Mouse (Mus musculus) CH12.LX (cell line): ENCODE results near the gene Gmds. TPM values are rescaled to one million over a fixed set of nuclear protein-coding genes. Genes with fewer than 3 reads are reported as not detected.

Experiments
- DNase-seq: peaks from one replicate; pipeline ENCODE4 v3.0.0-alpha.2; 2013; ENCODE audit errors: extremely low read depth
- H3K27ac ChIP-seq: 2 replicates; pipeline ENCODE4 v1.5.1; 2012; ENCODE audit warnings: low read depth, mild to moderate bottlenecking, control low read depth, moderate library complexity; ENCODE audit not compliant: insufficient read depth
- H3K27me3 ChIP-seq: replicated peaks from 2 replicates; pipeline ENCODE3; 2012; ENCODE audit warnings: inconsistent platforms
- H3K36me3 ChIP-seq, 2 experiments: replicated peaks in 1 of 2; 2 replicates each; pipeline versions ENCODE3 to v1.6.1; 2012; ENCODE audit warnings: inconsistent platforms in 1 of 2, low read length in 1 of 2, mild to moderate bottlenecking in 1 of 2, mixed read lengths in 1 of 2, moderate library complexity in 1 of 2; ENCODE audit not compliant: control insufficient read depth in 1 of 2, insufficient read depth in 1 of 2
- H3K4me1 ChIP-seq, 2 experiments: 2 replicates each; pipeline ENCODE4 v1.6.1; 2012; ENCODE audit warnings: inconsistent platforms in 1 of 2, moderate library complexity in 1 of 2; ENCODE audit not compliant: insufficient read depth in 2 of 2, control insufficient read depth in 1 of 2
- H3K4me2 ChIP-seq: 2 replicates; pipeline ENCODE4 v1.6.1; 2012; ENCODE audit warnings: low read depth, mild to moderate bottlenecking, control low read depth; ENCODE audit not compliant: poor library complexity, insufficient read depth, severe bottlenecking
- H3K4me3 ChIP-seq, 3 experiments: fragments of 150-350 bp in 1 of 3; sonication (generic) in 1 of 3; replicated peaks in 1 of 3; 2 replicates each; pipeline versions ENCODE3 to v1.5.1; 2011 to 2012; ENCODE audit warnings: low read depth in 2 of 3, low read length in 2 of 3, mild to moderate bottlenecking in 2 of 3, moderate library complexity in 2 of 3, control low read depth in 1 of 3, improper control_type of control experiment in 1 of 3, inconsistent platforms in 1 of 3, mixed read lengths in 1 of 3; ENCODE audit not compliant: poor library complexity in 1 of 3
- H3K79me2 ChIP-seq: replicated peaks from 2 replicates; pipeline ENCODE4 v1.6.1; 2012; ENCODE audit warnings: mild to moderate bottlenecking, moderate library complexity; ENCODE audit not compliant: control insufficient read depth, poor library complexity, insufficient read depth, severe bottlenecking; ENCODE audit errors: extremely low read depth
- H3K9ac ChIP-seq: 2 replicates; pipeline ENCODE4 v1.6.1; 2012; ENCODE audit warnings: low read depth, mild to moderate bottlenecking, control low read depth, moderate library complexity; ENCODE audit not compliant: insufficient read depth
- H3K9me3 ChIP-seq: replicated peaks from 2 replicates; pipeline ENCODE3; 2012; ENCODE audit warnings: low read length, inconsistent platforms, mixed read lengths
- BHLHE40 ChIP-seq: IDR thresholded peaks from 2 replicates; pipeline ENCODE4 v1.6.1; 2011; ENCODE audit warnings: mild to moderate bottlenecking, low read depth, low read length, improper control_type of control experiment
- CTCF ChIP-seq, 2 experiments: IDR thresholded peaks in 1 of 2; conservative IDR thresholded peaks in 1 of 2; 2 replicates each; pipeline ENCODE4 v1.5.1; 2011 to 2012; ENCODE audit warnings: low read depth in 2 of 2, low read length in 2 of 2, improper control_type of control experiment in 1 of 2, inconsistent platforms in 1 of 2, mild to moderate bottlenecking in 1 of 2, moderate library complexity in 1 of 2
- EP300 ChIP-seq: IDR thresholded peaks from 2 replicates; pipeline ENCODE4 v1.6.1; 2011; ENCODE audit warnings: low read length, improper control_type of control experiment
- JUN ChIP-seq: IDR thresholded peaks from 2 replicates; pipeline ENCODE4 v1.6.1; 2011; ENCODE audit warnings: low read depth, mild to moderate bottlenecking, low read length, improper control_type of control experiment, moderate library complexity; ENCODE audit not compliant: insufficient read depth
- JUND ChIP-seq: conservative IDR thresholded peaks from 2 replicates; pipeline ENCODE4 v1.6.1; 2011; ENCODE audit warnings: low read depth, low read length, improper control_type of control experiment
- KAT2A ChIP-seq: IDR thresholded peaks from 2 replicates; pipeline ENCODE4 v1.6.1; 2012; ENCODE audit warnings: low read length, improper control_type of control experiment, inconsistent platforms; ENCODE audit not compliant: insufficient replicate concordance
- MAX ChIP-seq: IDR thresholded peaks from 2 replicates; pipeline ENCODE4 v1.6.1; 2011; ENCODE audit warnings: low read length, improper control_type of control experiment
- MAZ ChIP-seq: IDR thresholded peaks from 2 replicates; pipeline ENCODE4 v1.6.1; 2012; ENCODE audit warnings: low read depth, mild to moderate bottlenecking, inconsistent platforms, low read length, improper control_type of control experiment, moderate library complexity
- MXI1 ChIP-seq: IDR thresholded peaks from 2 replicates; pipeline ENCODE4 v1.6.1; 2011; ENCODE audit warnings: mild to moderate bottlenecking, low read depth, low read length, improper control_type of control experiment
- MYC ChIP-seq: IDR thresholded peaks from 2 replicates; pipeline ENCODE4 v1.6.1; 2011; ENCODE audit warnings: low read depth, mild to moderate bottlenecking, improper control_type of control experiment, low read length
- NELFE ChIP-seq: IDR thresholded peaks from 2 replicates; pipeline ENCODE4 v1.6.1; 2011; ENCODE audit warnings: low read depth, low read length, improper control_type of control experiment
- NRF1 ChIP-seq: IDR thresholded peaks from 2 replicates; pipeline ENCODE4 v1.6.1; 2014; ENCODE audit warnings: low read depth, mild to moderate bottlenecking, inconsistent platforms, low read length, improper control_type of control experiment, moderate library complexity
- POLR2AphosphoS2 ChIP-seq: IDR thresholded peaks from 2 replicates; pipeline ENCODE4 v1.6.1; 2011; ENCODE audit warnings: low read depth, low read length, improper control_type of control experiment
- RAD21 ChIP-seq: IDR thresholded peaks from 2 replicates; pipeline ENCODE4 v1.6.1; 2011; ENCODE audit warnings: low read depth, mild to moderate bottlenecking, low read length, improper control_type of control experiment, moderate library complexity
- TBP ChIP-seq: conservative IDR thresholded peaks from 2 replicates; pipeline ENCODE4 v1.6.1; 2011; ENCODE audit warnings: low read depth, low read length, improper control_type of control experiment
- UBTF ChIP-seq: IDR thresholded peaks from 2 replicates; pipeline ENCODE4 v1.6.1; 2012; ENCODE audit warnings: low read depth, mild to moderate bottlenecking, inconsistent platforms, low read length, improper control_type of control experiment, moderate library complexity
- USF1 ChIP-seq: IDR thresholded peaks from 2 replicates; pipeline ENCODE4 v1.6.1; 2014; ENCODE audit warnings: low read depth, mild to moderate bottlenecking, inconsistent platforms, low read length, improper control_type of control experiment
- ZC3H11A ChIP-seq: IDR thresholded peaks from 2 replicates; pipeline ENCODE4 v1.6.1; 2012; ENCODE audit warnings: low read depth, mild to moderate bottlenecking, inconsistent platforms, low read length, improper control_type of control experiment
- ZKSCAN1 ChIP-seq: IDR thresholded peaks from 2 replicates; pipeline ENCODE4 v1.6.1; 2012; ENCODE audit warnings: low read depth, inconsistent platforms, low read length, improper control_type of control experiment, borderline replicate concordance
- ZMIZ1 ChIP-seq: IDR thresholded peaks from 2 replicates; pipeline ENCODE4 v1.6.1; 2012; ENCODE audit warnings: low read depth, mild to moderate bottlenecking, inconsistent platforms, low read length, improper control_type of control experiment
- ZNF384 ChIP-seq: IDR thresholded peaks from 2 replicates; pipeline ENCODE4 v1.6.1; 2012; ENCODE audit warnings: low read depth, low read length, improper control_type of control experiment, inconsistent platforms
- dilution Hi-C: fragments of 300-500 bp; cut with MboI; formaldehyde crosslinking; loops from 2 replicates; pipeline ENCODE4 v1.14.3; 2020; ENCODE audit warnings: low sequenced_read_pairs; ENCODE audit not compliant: extremely low pct_unique_long_range_greater_than_20kb, extremely low pct_ligation_motif_present
- in situ Hi-C: fragments of 300-500 bp; cut with MboI; formaldehyde crosslinking; loops from 3 replicates; pipeline ENCODE4 v1.14.3; 2019; ENCODE audit warnings: low sequenced_read_pairs, low pct_ligation_motif_present, low pct_unique_long_range_greater_than_20kb, mixed read lengths
- polyA plus RNA-seq: library from polyadenylated mRNA; unstranded; fragments of >175 nt; gene quantifications from 2 replicates; pipeline ENCODE4 v1.2.1, GENCODE M21; 2012; ENCODE audit warnings: low read depth; ENCODE audit not compliant: insufficient read length
- total RNA-seq, 2 experiments: library from RNA; depleted of rRNA; stranded (reverse); fragments of 300-350 nt in 1 of 2; fragments of >200 nt in 1 of 2; gene quantifications; 2 replicates each; pipeline ENCODE4 v1.2.3; 2012 to 2014

Gene Gmds
- total and polyA plus RNA-seq, 3 experiments: 11.0 to 19.3 (median 15.1) TPM

GRCm38 (mm10) chr13:32034799-32035448, 303.6 kb downstream of the Gmds start:
- Histone ChIP-seq H3K9me3 (no peaks in the 10 kb centered on the region), H3K4me2 (no peak overlapping the region), H3K27me3 (no peaks in the 10 kb centered on the region), H3K4me1 (peaks cover 0 to 3% of the 10 kb centered on the region in 2 experiments; a peak in 1 of 4 replicates), H3K4me3 (no peak overlapping the region), H3K36me3 (no peaks in the 10 kb centered on the region), H3K79me2 (no peaks in the 10 kb centered on the region), H3K27ac (no peak overlapping the region), H3K9ac (no peak overlapping the region)
- in situ Hi-C loops (no loop called here), dilution Hi-C loops (no loop called here)
- DNase-seq: no peak
- TF ChIP-seq JUND: no peak

DNA sequence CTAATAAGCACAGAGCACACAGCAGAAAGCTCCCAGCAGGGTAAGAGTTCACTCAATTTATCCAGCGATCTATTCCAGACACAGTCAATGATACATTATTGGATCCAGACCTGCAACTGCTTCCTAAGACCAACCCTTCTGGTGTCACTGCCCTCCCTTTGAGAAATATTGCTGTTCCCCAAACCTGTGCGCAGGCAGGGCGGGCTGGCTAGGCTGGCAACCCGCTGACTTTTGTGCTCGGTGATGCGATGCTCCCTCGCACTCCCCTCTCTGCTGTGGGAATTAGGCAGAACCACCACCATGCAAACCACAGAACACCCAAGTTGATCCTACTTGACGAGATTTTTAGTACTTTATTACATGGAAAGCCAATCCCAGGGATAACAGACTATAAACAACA, 304.4 kb downstream of the Gmds start:
- H3K4me3 ChIP-seq: no peak overlapping the region
- peaks cover 0 to 10% of the 10 kb centered on the region in 2 experiments; a peak in 2 of 4 replicates for H3K4me1 ChIP-seq
- H3K79me2 ChIP-seq: no peaks in the 10 kb centered on the region
- no peak overlapping the region for H3K4me2 ChIP-seq
- no peak for DNase-seq
- dilution Hi-C loops (no loop called here), in situ Hi-C loops (no loop called here)
- TF ChIP-seq BHLHE40 (no peak), JUN (no peak), ZMIZ1 (no peak)
- H3K9me3 ChIP-seq: no peaks in the 10 kb centered on the region
- no peak overlapping the region for H3K9ac ChIP-seq
- no peak overlapping the region for H3K27ac ChIP-seq
- no peaks in the 10 kb centered on the region for H3K27me3 ChIP-seq
- no peaks in the 10 kb centered on the region for H3K36me3 ChIP-seq

DNA sequence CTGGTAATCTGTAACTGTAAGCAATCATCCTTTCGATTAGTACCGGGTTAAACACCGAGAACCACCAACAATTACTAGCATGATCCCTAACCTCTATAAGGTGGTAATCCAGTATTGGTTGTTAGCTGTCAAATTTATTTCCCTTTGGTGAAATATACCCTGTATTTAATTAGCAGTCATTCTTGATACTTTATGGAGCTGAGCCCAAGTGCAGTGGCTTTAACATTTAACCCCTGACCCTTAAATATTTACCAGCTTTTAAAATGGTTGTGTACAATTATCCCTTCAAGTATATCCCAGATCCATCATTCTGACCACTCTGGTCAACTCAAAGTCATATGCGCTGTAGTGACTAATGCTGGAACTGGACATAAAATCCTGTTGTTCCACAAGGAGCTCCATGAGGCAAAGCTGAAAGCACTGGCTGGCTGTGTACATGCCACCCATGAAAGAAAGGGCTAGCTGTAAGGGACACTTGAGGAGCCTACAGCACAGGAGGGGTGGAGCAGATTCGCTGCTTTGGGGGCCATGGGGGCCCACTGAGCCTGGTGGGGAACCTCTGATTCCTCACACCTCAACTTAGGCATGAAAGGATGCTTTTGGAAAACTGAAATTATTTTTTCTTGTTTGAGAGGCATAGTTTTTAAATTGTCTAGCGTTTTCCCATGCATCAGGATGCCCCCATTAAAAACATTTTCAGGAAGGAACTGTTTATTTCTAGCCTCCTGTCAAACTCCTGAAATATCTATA, 312.1 kb downstream of the Gmds start:
- no peak for DNase-seq
- Histone ChIP-seq H3K4me3 (no peak overlapping the region), H3K27ac (no peak overlapping the region), H3K9ac (no peak overlapping the region), H3K9me3 (no peaks in the 10 kb centered on the region), H3K4me1 (peaks cover 0 to 33% of the 10 kb centered on the region in 2 experiments; a peak in 2 of 4 replicates), H3K4me2 (no peak overlapping the region), H3K36me3 (no peaks in the 10 kb centered on the region), H3K79me2 (no peaks in the 10 kb centered on the region), H3K27me3 (no peaks in the 10 kb centered on the region)
- in situ Hi-C loops: no loop called here
- no peak for TF ChIP-seq MXI1
- TF ChIP-seq JUN: no peak
- TF ChIP-seq ZKSCAN1: no peak
- TF ChIP-seq MAX: no peak
- no peak for TF ChIP-seq BHLHE40
- no peak for TF ChIP-seq NELFE
- TF ChIP-seq MAZ: no peak
- TF ChIP-seq TBP: no peak
- no peak for TF ChIP-seq EP300
- no peak for TF ChIP-seq CTCF (conservative IDR thresholded peaks at IDR 0.05 in 1 of 2, IDR thresholded peaks at IDR 0.05 in 1 of 2; ENCODE audit: low read depth in 2 of 2, low read length in 2 of 2)
- no peak for TF ChIP-seq USF1
- no peak for TF ChIP-seq UBTF
- TF ChIP-seq KAT2A: no peak
- no peak for TF ChIP-seq RAD21
- TF ChIP-seq MYC: no peak
- TF ChIP-seq POLR2AphosphoS2: no peak
- TF ChIP-seq ZC3H11A: no peak
- TF ChIP-seq NRF1: no peak
- TF ChIP-seq ZNF384: no peak
- dilution Hi-C loops: no loop called here
